Mouse (Mus musculus): Measurements from ENCODE around the gene Itga3.

GRCm38 (mm10) chr11:95118505-95118904 lies 41.9 kb upstream of the Itga3 start:
- TF ChIP-seq CTCF (conservative IDR thresholded peaks at IDR 0.05; ENCODE audit: low read length) = peak; percentile 89
- TF ChIP-seq NANOG (IDR thresholded peaks at IDR 0.05; ENCODE audit: borderline replicate concordance, low read length) = no peak

Measured in E14TG2a.4 (cell line).